Mouse (Mus musculus) thymus, adult 2 months (tissue): Measurements from ENCODE around the gene Ccni.

Experiments
- CTCF ChIP-seq: fragments of 200-500 bp; IDR thresholded peaks from 2 replicates; pipeline ENCODE4 v1.5.1; 2012; ENCODE audit warnings: mild to moderate bottlenecking, control low read depth, low read length, moderate library complexity, borderline replicate concordance; ENCODE audit not compliant: control insufficient read depth, poor library complexity, insufficient read depth; ENCODE audit errors: extremely low read depth
- POLR2A ChIP-seq: fragments of 200-500 bp; IDR thresholded peaks from 2 replicates; pipeline ENCODE4 v1.6.1; 2012; ENCODE audit warnings: mild to moderate bottlenecking, low read length, control low read depth, moderate library complexity; ENCODE audit not compliant: control insufficient read depth, poor library complexity, insufficient read depth; ENCODE audit errors: extremely low read depth

GRCm38 (mm10) chr5:93178616-93179015, 27.7 kb downstream of the Ccni start:
- TF ChIP-seq CTCF: no peak
- TF ChIP-seq POLR2A: no peak
